Mouse (Mus musculus) ES-Bruce4 (cell line): Measurements from ENCODE around the gene Fam83c.

Source experiments
- CTCF ChIP-seq: IDR thresholded peaks from one replicate; pipeline ENCODE4 v1.8.1; 2011; ENCODE audit warnings: low read depth, low read length
- POLR2A ChIP-seq: IDR thresholded peaks from one replicate; pipeline ENCODE4 v1.8.1; 2011; ENCODE audit warnings: low read length; ENCODE audit not compliant: insufficient read depth

GRCm38 (mm10) chr2:155812637-155813036 lies 22.0 kb downstream of the Fam83c start:
- TF ChIP-seq CTCF, result no peak
- TF ChIP-seq POLR2A, result no peak
